Mouse (Mus musculus): Measurements from ENCODE around the gene Tmem222. TPM values are rescaled to one million over a fixed set of nuclear protein-coding genes. Genes with fewer than 3 reads are reported as not detected.

Tmem222 gene
- polyA plus RNA-seq (2017; shearing (Covaris generic)), result 87.6 TPM

GRCm38 (mm10) chr4:133277104-133278026 lies at the start of gene Tmem222:
Gene Tmem222, minus strand, starts transcription at chr4:133277792.

GRCm38 (mm10) chr4:133262882-133263281 lies 14.7 kb downstream of the Tmem222 start, which contains the start of gene Sytl1:
Gene Sytl1, minus strand, starts transcription at chr4:133263113.

GRCm38 (mm10) chr4:133240490-133240921 lies 37.1 kb downstream of the Tmem222 start, which contains the start of gene Map3k6:
Gene Map3k6, plus strand, starts transcription at chr4:133240818.

Other genes starting within 250 kb of the Tmem222 start
- 104 TPM for gene Wasf2, start 147.3 kb downstream of the Tmem222 start, polyA plus RNA-seq (2017; shearing (Covaris generic))
- gene Cd164l2, start 65.7 kb downstream of the Tmem222 start, polyA plus RNA-seq (2017; shearing (Covaris generic)), result not detected
- gene Gpr3, start 65.3 kb downstream of the Tmem222 start, polyA plus RNA-seq (2017; shearing (Covaris generic)), result not detected
- not detected for gene Map3k6, start 37.0 kb downstream of the Tmem222 start, polyA plus RNA-seq (2017; shearing (Covaris generic))
- gene Sytl1, start 14.7 kb downstream of the Tmem222 start, polyA plus RNA-seq (2017; shearing (Covaris generic)), result 53.7 TPM
- gene Wdtc1, start 75.7 kb upstream of the Tmem222 start, polyA plus RNA-seq (2017; shearing (Covaris generic)), result 3.8 TPM
- 26.6 TPM for gene Slc9a1, start 91.9 kb upstream of the Tmem222 start, polyA plus RNA-seq (2017; shearing (Covaris generic))
- gene Tent5b, start 202.3 kb upstream of the Tmem222 start, polyA plus RNA-seq (2017; shearing (Covaris generic)), result not detected
- gene Trnp1, start 220.8 kb upstream of the Tmem222 start, polyA plus RNA-seq (2017; shearing (Covaris generic)), result not detected
- gene Kdf1, start 241.2 kb upstream of the Tmem222 start, polyA plus RNA-seq (2017; shearing (Covaris generic)), result 0.76 TPM

Measured in CD4-positive, CD25-positive, alpha-beta regulatory T cell, adult 9 weeks (primary cell).